Mouse (Mus musculus) embryonic fibroblast, embryonic 13.5 days (primary cell): ENCODE data around the gene Pak1ip1. TPM values are rescaled to one million over a fixed set of nuclear protein-coding genes. Genes with fewer than 3 reads are reported as not detected.

Experiments used
- H3K27ac ChIP-seq: 2 replicates; pipeline ENCODE4 v1.5.1; 2012; ENCODE audit warnings: low read length, control low read depth, inconsistent platforms; ENCODE audit not compliant: insufficient read depth
- H3K4me1 ChIP-seq: 2 replicates; pipeline ENCODE4 v1.6.1; 2011; ENCODE audit warnings: low read length; ENCODE audit not compliant: control insufficient read depth, insufficient read depth
- H3K4me3 ChIP-seq: 2 replicates; pipeline ENCODE4 v1.5.1; 2011; ENCODE audit warnings: mild to moderate bottlenecking, control low read depth, low read length; ENCODE audit not compliant: insufficient read depth
- CTCF ChIP-seq: IDR thresholded peaks from 2 replicates; pipeline ENCODE4 v1.5.1; 2011; ENCODE audit warnings: mild to moderate bottlenecking, control low read depth, low read length, moderate library complexity, borderline replicate concordance; ENCODE audit not compliant: insufficient read depth
- POLR2A ChIP-seq: IDR thresholded peaks from 2 replicates; pipeline ENCODE4 v1.6.1; 2011; ENCODE audit warnings: low read depth, mild to moderate bottlenecking, control low read depth, low read length, moderate library complexity
- polyA plus RNA-seq: library from polyadenylated mRNA; stranded (reverse); fragments of >200 nt; gene quantifications from 2 replicates; pipeline ENCODE4 v1.2.4, GENCODE M21; 2011; ENCODE audit warnings: low read depth; ENCODE audit not compliant: missing spikeins, insufficient read length

Gene Pak1ip1
- polyA plus RNA-seq, 1 experiment: 54.7 TPM

DNA sequence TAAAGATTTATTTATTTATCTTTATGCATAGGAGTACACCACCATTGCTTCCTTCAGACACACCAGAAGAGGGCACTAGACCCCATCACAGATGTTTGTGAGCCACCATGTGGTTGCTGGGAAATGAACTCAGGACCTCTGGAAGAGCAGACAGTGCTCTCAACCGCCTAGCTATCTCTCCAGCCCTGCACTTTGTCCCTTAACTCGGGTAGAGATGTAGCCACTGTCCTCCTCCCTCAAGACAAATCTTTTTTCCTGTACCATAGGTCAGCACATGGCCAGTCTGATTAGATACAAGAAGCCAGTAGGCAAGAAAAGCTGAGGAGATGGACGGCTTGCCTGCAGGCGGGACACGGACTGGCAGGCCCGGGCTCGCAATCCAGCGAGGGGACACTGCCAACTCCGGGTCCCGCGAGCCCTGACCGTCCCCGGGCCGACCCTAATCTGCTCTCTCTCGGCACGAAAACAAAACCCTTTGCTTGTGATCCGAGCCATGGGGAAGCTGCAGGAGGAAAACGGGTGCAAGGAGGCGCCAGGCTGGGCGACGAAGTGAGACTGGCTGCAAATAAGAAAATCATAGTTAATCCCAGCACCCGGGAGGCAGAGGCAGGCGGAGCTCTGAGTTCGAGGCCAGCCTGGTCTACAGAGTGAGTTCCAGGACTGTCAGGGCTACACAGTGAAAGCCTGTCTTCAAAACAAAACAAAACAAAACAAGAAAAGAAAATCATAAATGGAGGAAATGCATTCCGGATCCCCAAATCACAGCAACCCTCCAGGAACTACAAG lies 490 bp upstream of the Pak1ip1 start:
- TF ChIP-seq POLR2A (peak; percentile 41; the same call in 1 of the 2 replicates), CTCF (no peak)
- Histone ChIP-seq H3K4me3 (peak overlapping the region; percentile 99), H3K4me1 (peaks cover 3% of the 10 kb centered on the region), H3K27ac (peak overlapping the region; percentile 99)

GRCm38 (mm10) chr13:41002001-41002400 lies 1.2 kb downstream of the Pak1ip1 start:
- Histone ChIP-seq H3K27ac (no peak overlapping the region), H3K4me3 (peak overlapping the region; percentile 51), H3K4me1 (peaks cover 3% of the 10 kb centered on the region)
- no peak for TF ChIP-seq POLR2A
- TF ChIP-seq CTCF: no peak

- peaks cover 3% of the 10 kb centered on the region for H3K4me1 ChIP-seq
- no peak overlapping the region for H3K4me3 ChIP-seq
- TF ChIP-seq CTCF (no peak), POLR2A (no peak)
- H3K27ac ChIP-seq: no peak overlapping the region
Measured at GRCm38 (mm10) chr13:41006244-41006643, 5.4 kb downstream of the Pak1ip1 start.

DNA sequence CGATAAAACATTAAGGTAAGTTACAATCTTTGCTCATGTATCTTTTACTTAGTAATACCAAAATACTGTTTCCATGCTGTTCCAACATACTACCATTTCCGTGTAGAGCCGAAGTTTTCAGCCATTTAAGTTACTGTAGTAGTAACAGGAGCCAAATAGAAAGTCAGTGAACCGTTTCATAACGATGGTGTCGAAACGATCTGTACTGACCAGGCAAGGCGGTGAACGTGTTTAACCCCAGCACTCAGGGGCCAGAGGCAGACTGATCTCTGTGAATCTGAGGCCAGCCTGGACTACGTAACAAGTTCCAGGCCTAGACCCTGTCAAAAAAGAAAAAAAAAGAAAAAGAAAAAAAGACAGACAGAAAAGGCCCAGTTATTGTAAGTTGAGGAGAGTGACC lies 7.4 kb downstream of the Pak1ip1 start:
- TF ChIP-seq POLR2A (no peak), CTCF (no peak)
- Histone ChIP-seq H3K4me3 (no peak overlapping the region), H3K27ac (no peak overlapping the region), H3K4me1 (no peaks in the 10 kb centered on the region)

GRCm38 (mm10) chr13:41008946-41009345 lies 8.1 kb downstream of the Pak1ip1 start:
- no peak overlapping the region for H3K4me3 ChIP-seq
- H3K27ac ChIP-seq: no peak overlapping the region
- H3K4me1 ChIP-seq: no peaks in the 10 kb centered on the region
- TF ChIP-seq POLR2A: no peak
- TF ChIP-seq CTCF: no peak

GRCm38 (mm10) chr13:41015829-41016634 lies 15.2 kb downstream of the Pak1ip1 start, which contains the start of gene Tmem14c:
Tmem14c (plus strand) TSS chr13:41016292.
- Histone ChIP-seq H3K4me1 (0 out of 2 replicates have a peak, but pooled peaks cover 5% of the 10 kb centered on the region), H3K4me3 (peak within 1 kb of the TSS; percentile 78), H3K27ac (peak within 1 kb of the TSS; percentile 79)
- TF ChIP-seq CTCF: no peak
- TF ChIP-seq POLR2A: peak; percentile 88

- Histone ChIP-seq H3K4me3 (peak overlapping the region; percentile 78), H3K27ac (peak overlapping the region; percentile 79), H3K4me1 (0 out of 2 replicates have a peak, but pooled peaks cover 5% of the 10 kb centered on the region)
- TF ChIP-seq POLR2A (no peak), CTCF (no peak)
Measured at GRCm38 (mm10) chr13:41016797-41017405, 16.1 kb downstream of the Pak1ip1 start.

DNA sequence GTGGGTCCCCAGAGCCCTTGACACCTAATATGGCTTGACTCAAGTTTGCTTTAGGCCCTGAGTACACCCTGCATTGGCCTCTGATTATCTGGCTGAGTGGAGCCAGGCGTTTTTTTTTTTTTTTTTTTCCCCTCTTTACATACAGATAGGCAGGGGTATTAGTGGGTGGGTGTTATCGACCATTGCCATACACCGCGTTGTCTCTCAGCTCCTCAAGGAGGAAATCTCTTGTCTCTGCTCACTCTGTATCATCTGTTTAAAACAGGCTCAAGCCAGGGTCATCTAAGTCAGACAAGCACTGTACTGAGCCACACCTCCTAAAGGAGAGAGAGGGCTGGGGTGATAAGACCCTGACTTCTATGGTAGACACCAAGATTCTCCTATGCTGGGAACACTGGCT lies 17.0 kb downstream of the Pak1ip1 start:
- no peak for TF ChIP-seq CTCF
- TF ChIP-seq POLR2A: no peak
- Histone ChIP-seq H3K4me3 (no peak overlapping the region), H3K27ac (no peak overlapping the region), H3K4me1 (0 out of 2 replicates have a peak, but pooled peaks cover 5% of the 10 kb centered on the region)

DNA sequence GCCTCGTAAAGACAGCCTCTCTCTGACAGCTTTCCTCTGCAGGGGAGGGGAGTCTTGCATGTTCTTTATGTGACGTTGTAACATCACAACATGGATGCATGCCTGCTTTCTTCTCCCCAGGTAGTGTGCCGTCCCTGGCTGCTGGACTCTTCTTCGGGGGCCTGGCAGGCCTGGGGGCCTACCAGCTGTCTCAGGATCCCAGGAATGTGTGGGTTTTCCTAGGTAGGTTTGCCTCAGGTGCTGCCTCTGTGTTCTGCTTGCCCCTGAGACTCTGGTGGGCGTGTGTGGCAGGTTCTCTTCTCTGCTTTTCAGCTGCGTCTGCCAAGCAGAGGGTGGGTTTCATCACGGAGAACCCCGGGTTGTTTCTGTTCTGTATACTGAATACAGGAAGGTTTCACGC lies 17.4 kb downstream of the Pak1ip1 start:
- no peak overlapping the region for H3K4me3 ChIP-seq
- no peak overlapping the region for H3K27ac ChIP-seq
- TF ChIP-seq CTCF (no peak), POLR2A (no peak)
- H3K4me1 ChIP-seq: 0 out of 2 replicates have a peak, but pooled peaks cover 5% of the 10 kb centered on the region
